Mouse (Mus musculus) lung, embryonic 16.5 days (tissue): Measurements from ENCODE around the gene Pde4dip. TPM values are rescaled to one million over a fixed set of nuclear protein-coding genes. Genes with fewer than 3 reads are reported as not detected.

Source experiments
- ATAC-seq: fragments of 200-750 bp; cut with Nextera tagmentation; 2 replicates; pipeline ENCODE4 v1.8.0; 2017; ENCODE audit warnings: low read depth, mild to moderate bottlenecking, moderate library complexity
- H3K27ac ChIP-seq: fragments of 300-500 bp; sonication (generic); 2 replicates; pipeline ENCODE4 v1.5.1; 2014; ENCODE audit warnings: mild to moderate bottlenecking, control low read depth, low read length
- H3K27me3 ChIP-seq: fragments of 300-500 bp; sonication (generic); 2 replicates; pipeline ENCODE4 v1.6.1; 2014; ENCODE audit warnings: low read depth, low read length, mixed read lengths; ENCODE audit not compliant: control insufficient read depth, insufficient read depth
- H3K36me3 ChIP-seq: fragments of 300-500 bp; sonication (generic); 2 replicates; pipeline ENCODE4 v1.6.1; 2014; ENCODE audit warnings: low read length; ENCODE audit not compliant: control insufficient read depth, insufficient read depth
- H3K4me1 ChIP-seq: fragments of 300-500 bp; sonication (generic); replicated peaks from 2 replicates; pipeline ENCODE4 v1.6.1; 2014; ENCODE audit warnings: low read length, mixed read lengths; ENCODE audit not compliant: control insufficient read depth, insufficient read depth
- H3K4me2 ChIP-seq: fragments of 300-500 bp; sonication (generic); 2 replicates; pipeline ENCODE4 v1.6.1; 2014; ENCODE audit warnings: low read depth, low read length, control low read depth
- H3K4me3 ChIP-seq: fragments of 300-500 bp; sonication (generic); 2 replicates; pipeline ENCODE4 v1.5.1; 2014; ENCODE audit warnings: mild to moderate bottlenecking, low read length, control low read depth
- H3K9ac ChIP-seq: fragments of 300-500 bp; sonication (generic); 2 replicates; pipeline ENCODE4 v1.6.1; 2014; ENCODE audit warnings: low read length, control low read depth
- H3K9me3 ChIP-seq: fragments of 300-500 bp; sonication (generic); 2 replicates; pipeline ENCODE4 v1.6.1; 2016; ENCODE audit warnings: low read length; ENCODE audit not compliant: control insufficient read depth
- WGBS: fragments of 180-500 bp; shearing (Covaris S2); extraction: QIAGEN DNeasy Blood & Tissue Kit; methylation state at CpG from one replicate; pipeline ENCODE4 v1.1.7; 2014; 5-methylcytosine and 5-hydroxymethylcytosine counted together
- polyA plus RNA-seq: library from polyadenylated mRNA; unstranded; fragments of >200 nt; fragmentation: Nextera tagmentation; extraction: Ambion mirVana; gene quantifications from 2 replicates; pipeline ENCODE4 v1.2.1, GENCODE M21; 2015

The Pde4dip gene
- polyA plus RNA-seq, 1 experiment from 2014 or later, result 18.9 TPM

DNA sequence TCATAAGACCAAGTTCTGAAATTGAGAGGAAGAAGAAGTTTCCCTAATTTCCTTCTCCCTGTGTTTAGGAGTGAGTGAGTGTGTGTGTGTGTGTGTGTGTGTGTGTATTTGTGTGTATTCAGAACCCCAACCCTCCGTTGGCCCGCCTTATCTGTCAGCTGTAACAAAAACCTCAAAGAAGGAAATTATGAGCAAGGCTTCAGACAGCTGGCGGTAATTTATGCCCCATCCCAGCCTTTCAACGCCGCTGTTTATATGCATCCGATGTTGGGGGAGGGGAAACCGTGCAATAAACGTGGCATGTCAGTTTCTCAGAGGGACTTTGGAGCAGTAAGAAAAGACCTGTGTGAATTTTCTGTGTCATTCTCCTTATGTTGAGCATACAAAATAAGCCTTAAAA is 12.2 kb downstream of the Pde4dip start:
- Histone ChIP-seq H3K4me1 (no peaks in the 10 kb centered on the region), H3K4me3 (no peak overlapping the region), H3K9me3 (no peaks in the 10 kb centered on the region), H3K9ac (no peak overlapping the region), H3K4me2 (no peak overlapping the region), H3K36me3 (no peaks in the 10 kb centered on the region), H3K27ac (no peak overlapping the region), H3K27me3 (no peaks in the 10 kb centered on the region)
- ATAC-seq, result no peak
- 38% methylated on average over 8 of the region's 8 CpGs for WGBS

DNA sequence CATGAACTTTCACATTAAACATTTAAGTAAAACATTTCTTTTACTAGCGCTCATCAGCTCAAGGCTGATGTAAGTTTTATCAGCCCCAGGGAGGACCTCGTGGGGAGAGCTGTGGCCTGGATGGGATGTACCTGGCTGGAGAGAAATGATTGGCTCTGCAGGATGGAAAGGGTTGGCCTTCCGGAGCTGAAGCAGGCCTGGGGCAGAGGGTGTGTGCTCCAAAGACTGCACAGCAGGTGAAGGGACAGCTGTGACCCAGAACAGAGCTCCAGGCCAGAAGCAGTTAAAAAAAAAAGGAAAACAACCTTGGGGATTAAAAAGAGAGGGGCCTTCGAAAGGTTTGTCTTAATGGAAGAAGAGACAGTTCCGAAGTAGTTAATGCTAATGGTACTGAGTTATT is 13.7 kb downstream of the Pde4dip start:
- no peak overlapping the region for H3K4me3 ChIP-seq
- H3K36me3 ChIP-seq, result no peaks in the 10 kb centered on the region
- H3K4me1 ChIP-seq, result no peaks in the 10 kb centered on the region
- ATAC-seq, result no peak
- H3K27me3 ChIP-seq, result no peaks in the 10 kb centered on the region; the same call in 1 of the 2 replicates
- no peak overlapping the region for H3K27ac ChIP-seq
- 39% methylated on average over 5 of the region's 5 CpGs for WGBS
- no peak overlapping the region for H3K9ac ChIP-seq
- no peak overlapping the region for H3K4me2 ChIP-seq
- no peaks in the 10 kb centered on the region for H3K9me3 ChIP-seq

- WGBS, result 55% methylated on average over 4 of the region's 4 CpGs
- Histone ChIP-seq H3K36me3 (no peaks in the 10 kb centered on the region), H3K4me3 (no peak overlapping the region), H3K9ac (no peak overlapping the region), H3K9me3 (no peaks in the 10 kb centered on the region), H3K27ac (no peak overlapping the region), H3K4me2 (no peak overlapping the region), H3K27me3 (peaks cover 21% of the 10 kb centered on the region), H3K4me1 (peaks cover 11% of the 10 kb centered on the region)
- ATAC-seq, result no peak
Measured at GRCm38 (mm10) chr3:97869730-97870129, 18.8 kb downstream of the Pde4dip start.

DNA sequence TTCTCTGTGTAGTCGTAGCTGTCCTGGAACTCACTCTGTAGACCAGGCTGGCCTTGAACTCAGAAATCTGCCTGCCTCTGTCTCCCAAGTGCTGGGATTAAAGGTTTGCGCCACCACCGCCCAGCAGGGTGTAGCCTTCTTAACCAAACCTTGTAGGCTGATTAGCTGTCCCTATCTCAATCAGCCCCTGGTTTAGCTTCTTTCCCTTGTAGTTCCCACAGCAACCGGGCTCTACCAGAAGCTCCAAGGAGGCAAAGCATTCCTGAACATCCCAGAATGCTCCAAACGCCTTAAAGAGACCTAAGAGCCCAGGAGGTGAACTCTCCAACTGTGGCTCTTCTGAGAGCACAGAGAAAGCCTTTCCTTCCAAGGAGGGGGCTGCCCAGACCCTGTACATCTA is 19.8 kb downstream of the Pde4dip start:
- no peak overlapping the region for H3K4me2 ChIP-seq
- H3K36me3 ChIP-seq, result no peaks in the 10 kb centered on the region
- H3K4me3 ChIP-seq, result no peak overlapping the region
- H3K9ac ChIP-seq, result no peak overlapping the region
- 54% methylated on average over 5 of the region's 5 CpGs for WGBS
- H3K4me1 ChIP-seq, result peaks cover 11% of the 10 kb centered on the region
- peaks cover 21% of the 10 kb centered on the region for H3K27me3 ChIP-seq
- H3K9me3 ChIP-seq, result no peaks in the 10 kb centered on the region
- ATAC-seq, result no peak
- H3K27ac ChIP-seq, result no peak overlapping the region

GRCm38 (mm10) chr3:97868024-97868689 is 20.4 kb downstream of the Pde4dip start:
- 4% methylated on average over 41 of the region's 42 CpGs for WGBS

GRCm38 (mm10) chr3:97867221-97868023 is 21.1 kb downstream of the Pde4dip start:
- peak; percentile 45; the same call in 1 of the 2 replicates for ATAC-seq
- Histone ChIP-seq H3K27me3 (peaks cover 21% of the 10 kb centered on the region), H3K9me3 (no peaks in the 10 kb centered on the region), H3K9ac (peak overlapping the region; percentile 58), H3K4me1 (peaks cover 11% of the 10 kb centered on the region), H3K36me3 (no peaks in the 10 kb centered on the region), H3K4me3 (peak overlapping the region; percentile 55), H3K4me2 (peak overlapping the region; percentile 98), H3K27ac (no peak overlapping the region)
- 2% methylated on average over 28 of the region's 28 CpGs for WGBS

More at GRCm38 (mm10) chr3:97868024-97868689, 20.4 kb downstream of the Pde4dip start:
- H3K4me3 ChIP-seq, result peak overlapping the region; percentile 55
- peak overlapping the region; percentile 58 for H3K9ac ChIP-seq
- ATAC-seq, result peak; percentile 89
- no peak overlapping the region for H3K27ac ChIP-seq
- H3K4me2 ChIP-seq, result peak overlapping the region; percentile 98
- peaks cover 11% of the 10 kb centered on the region for H3K4me1 ChIP-seq
- no peaks in the 10 kb centered on the region for H3K36me3 ChIP-seq
- H3K27me3 ChIP-seq, result peaks cover 21% of the 10 kb centered on the region
- H3K9me3 ChIP-seq, result no peaks in the 10 kb centered on the region

- WGBS, result 63% methylated on average over 4 of the region's 4 CpGs
- no peaks in the 10 kb centered on the region for H3K36me3 ChIP-seq
- H3K27ac ChIP-seq, result no peak overlapping the region
- no peak overlapping the region for H3K4me2 ChIP-seq
- no peaks in the 10 kb centered on the region for H3K9me3 ChIP-seq
- peaks cover 21% of the 10 kb centered on the region for H3K27me3 ChIP-seq
- no peak overlapping the region for H3K4me3 ChIP-seq
- no peak overlapping the region for H3K9ac ChIP-seq
- no peak for ATAC-seq
- peaks cover 11% of the 10 kb centered on the region for H3K4me1 ChIP-seq
Measured at GRCm38 (mm10) chr3:97866696-97867095, 21.8 kb downstream of the Pde4dip start.

DNA sequence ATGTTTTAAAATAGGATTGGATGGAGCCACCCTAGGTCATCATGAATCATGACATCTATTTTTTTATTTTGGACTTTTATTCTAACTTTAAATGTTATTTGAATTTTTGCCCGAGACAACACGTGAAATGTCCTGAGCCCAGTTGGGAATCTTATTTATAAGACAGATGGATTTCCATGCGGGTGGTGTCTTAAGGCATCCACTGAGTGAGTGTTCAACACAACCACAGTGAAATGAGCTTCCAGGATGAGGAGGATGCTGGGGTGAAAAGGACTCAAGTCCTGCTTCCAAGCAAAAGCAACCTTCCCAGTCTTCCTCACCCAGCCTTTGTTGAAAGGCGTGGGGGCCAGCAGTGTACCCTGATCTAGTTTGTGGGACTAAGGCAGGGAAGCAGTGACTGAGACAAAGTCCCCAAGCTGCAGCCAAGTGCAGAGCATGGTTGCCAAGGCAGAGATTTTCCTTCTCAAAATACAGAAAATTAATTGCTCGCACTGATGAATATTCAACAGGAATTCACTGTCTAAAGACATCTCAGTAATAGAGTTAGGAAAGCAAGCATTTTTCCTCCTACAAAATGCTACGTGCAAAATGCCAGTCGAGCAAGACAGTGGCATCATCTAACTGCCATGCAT is 27.6 kb downstream of the Pde4dip start:
- H3K9me3 ChIP-seq, result no peaks in the 10 kb centered on the region
- WGBS, result 87% methylated on average over 7 of the region's 7 CpGs
- no peaks in the 10 kb centered on the region for H3K4me1 ChIP-seq
- no peaks in the 10 kb centered on the region for H3K27me3 ChIP-seq
- H3K4me3 ChIP-seq, result no peak overlapping the region
- no peak overlapping the region for H3K27ac ChIP-seq
- ATAC-seq, result no peak
- H3K9ac ChIP-seq, result no peak overlapping the region
- no peak overlapping the region for H3K4me2 ChIP-seq
- no peaks in the 10 kb centered on the region for H3K36me3 ChIP-seq

GRCm38 (mm10) chr3:97859400-97859799 is 29.1 kb downstream of the Pde4dip start:
- H3K4me2 ChIP-seq, result no peak overlapping the region
- H3K27me3 ChIP-seq, result no peaks in the 10 kb centered on the region

More at GRCm38 (mm10) chr3:97859400-97859799, 29.1 kb downstream of the Pde4dip start:
- Histone ChIP-seq H3K9me3 (no peaks in the 10 kb centered on the region), H3K36me3 (no peaks in the 10 kb centered on the region), H3K4me1 (no peaks in the 10 kb centered on the region), H3K27ac (no peak overlapping the region), H3K4me3 (no peak overlapping the region), H3K9ac (no peak overlapping the region)
- 37% methylated on average over 1 of the region's 1 CpGs for WGBS
- ATAC-seq, result no peak
